Mouse (Mus musculus): ENCODE results near the gene Cnot6.

DNA sequence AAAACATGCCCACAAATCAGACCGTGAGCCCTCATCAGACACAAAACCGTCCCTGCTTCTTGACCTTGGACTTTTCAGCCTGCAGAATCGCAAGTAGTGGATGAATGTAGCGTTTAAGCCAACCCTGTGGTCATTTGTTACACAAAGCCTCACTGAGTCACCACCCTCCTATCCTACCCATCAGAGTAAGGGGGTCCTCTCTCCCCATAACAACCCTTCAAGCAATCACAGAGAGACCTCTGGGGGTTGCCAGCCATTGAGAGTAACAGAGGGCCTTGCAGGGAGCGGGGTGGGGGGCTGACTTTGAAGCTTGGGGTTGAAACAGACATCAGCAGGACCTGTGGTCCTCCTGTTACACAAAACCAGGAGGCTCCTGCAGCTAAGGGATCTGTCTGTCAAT, 57.9 kb downstream of the Cnot6 start:
- TF ChIP-seq GATA1 (IDR thresholded peaks at IDR 0.05; ENCODE audit: borderline replicate concordance, low read length) (no peak), FLI1 (IDR thresholded peaks at IDR 0.05; ENCODE audit: low read length) (no peak)

Measured in megakaryocyte, embryonic 14.5 days (primary cell).